Mouse (Mus musculus) left cerebral cortex, adult 2 months (tissue): ENCODE results near the gene Tet3. TPM values are rescaled to one million over a fixed set of nuclear protein-coding genes. Genes with fewer than 3 reads are reported as not detected.
"Not testable (repeated sequence)": the region's sequence is repeated elsewhere in the genome, so short reads cannot be mapped to it uniquely, and the experiment has no call there.

Experiments
- DNase-seq, 2 experiments: peaks; one replicate each; pipeline ENCODE4 v3.0.0; 2021 to 2022; ENCODE audit warnings: low spot score in 2 of 2, mixed read lengths in 1 of 2; ENCODE audit errors: extremely low spot score in 1 of 2
- H3K27ac ChIP-seq: fragments of 200-600 bp; 2 replicates; pipeline ENCODE4 v1.8.1; 2022
- H3K4me3 ChIP-seq: fragments of 200-600 bp; 2 replicates; pipeline ENCODE4 v1.8.1; 2022
- CTCF ChIP-seq: fragments of 200-600 bp; IDR thresholded peaks from 2 replicates; pipeline ENCODE4 v1.8.1; 2022; ENCODE audit warnings: antibody characterized with exemption, mild to moderate bottlenecking, moderate library complexity
- intact Hi-C: fragments of 180-260 bp; cut with DNase I; formaldehyde crosslinking; loops from one replicate; pipeline ENCODE4 v1.15.1; 2025
- total RNA-seq, 2 experiments: library from RNA; stranded (reverse); gene quantifications; 2 replicates each; pipeline ENCODE4 v1.2.3; 2021

The Tet3 gene
- total RNA-seq, 2 experiments from 2014 or later = 74.6 to 90.0 TPM

DNA sequence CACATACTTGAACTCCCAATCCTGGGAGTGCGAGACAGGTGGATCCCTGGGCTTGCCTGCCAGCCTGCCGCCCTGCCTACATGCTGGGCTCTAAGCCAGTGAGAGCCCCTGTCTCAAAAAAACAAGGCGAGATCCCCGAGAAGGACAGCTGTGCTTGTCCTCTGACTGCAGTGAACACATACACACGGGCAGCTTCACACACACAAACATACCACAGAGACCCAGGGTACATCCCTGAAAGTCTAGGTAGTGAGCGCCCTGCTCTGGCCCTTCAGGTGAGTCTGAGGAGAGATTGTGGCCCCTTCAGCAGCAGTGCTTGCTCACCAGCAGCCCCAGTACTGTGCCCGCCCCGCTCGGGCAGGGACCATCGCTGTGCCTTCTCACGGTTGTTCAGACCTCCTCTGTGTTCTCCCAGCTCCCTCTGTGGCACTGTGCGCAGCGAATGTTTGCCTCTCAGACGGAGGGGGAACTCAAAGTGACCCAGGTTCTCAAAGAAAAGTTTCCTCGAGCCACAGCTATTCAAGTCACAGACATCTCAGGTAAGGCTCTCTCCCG lies 108.0 kb downstream of the Tet3 start:
- no peak overlapping the region for H3K4me3 ChIP-seq

DNA sequence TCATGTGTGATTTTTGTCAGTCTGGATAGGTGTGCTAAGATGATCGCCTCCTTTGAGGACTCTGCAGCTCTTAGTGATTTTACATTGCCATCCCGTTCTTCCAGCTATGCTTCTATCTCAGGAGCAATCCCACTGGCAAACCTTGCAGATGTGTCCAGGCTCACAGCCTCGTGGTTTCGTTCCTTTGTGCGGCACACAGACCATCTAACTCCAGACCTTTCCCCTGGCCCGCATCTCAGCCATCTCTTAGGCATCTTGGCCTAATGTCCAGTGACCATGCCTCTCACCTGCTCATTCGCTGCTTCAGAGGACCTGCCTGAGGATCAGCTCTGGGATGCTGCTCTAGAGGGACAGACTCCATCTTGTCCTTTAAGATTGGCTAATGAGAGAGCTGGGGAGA lies 108.7 kb downstream of the Tet3 start:
- peak overlapping the region; percentile 93 for H3K27ac ChIP-seq
- intact Hi-C loops = no loop called here
- no peak for DNase-seq
- peak overlapping the region; percentile 83 for H3K4me3 ChIP-seq
- TF ChIP-seq CTCF = no peak

More for the DNA sequence above, 108.0 kb downstream of the Tet3 start:
- no peak for DNase-seq
- H3K27ac ChIP-seq = no peak overlapping the region
- no peak for TF ChIP-seq CTCF
- intact Hi-C loops = no loop called here

DNA sequence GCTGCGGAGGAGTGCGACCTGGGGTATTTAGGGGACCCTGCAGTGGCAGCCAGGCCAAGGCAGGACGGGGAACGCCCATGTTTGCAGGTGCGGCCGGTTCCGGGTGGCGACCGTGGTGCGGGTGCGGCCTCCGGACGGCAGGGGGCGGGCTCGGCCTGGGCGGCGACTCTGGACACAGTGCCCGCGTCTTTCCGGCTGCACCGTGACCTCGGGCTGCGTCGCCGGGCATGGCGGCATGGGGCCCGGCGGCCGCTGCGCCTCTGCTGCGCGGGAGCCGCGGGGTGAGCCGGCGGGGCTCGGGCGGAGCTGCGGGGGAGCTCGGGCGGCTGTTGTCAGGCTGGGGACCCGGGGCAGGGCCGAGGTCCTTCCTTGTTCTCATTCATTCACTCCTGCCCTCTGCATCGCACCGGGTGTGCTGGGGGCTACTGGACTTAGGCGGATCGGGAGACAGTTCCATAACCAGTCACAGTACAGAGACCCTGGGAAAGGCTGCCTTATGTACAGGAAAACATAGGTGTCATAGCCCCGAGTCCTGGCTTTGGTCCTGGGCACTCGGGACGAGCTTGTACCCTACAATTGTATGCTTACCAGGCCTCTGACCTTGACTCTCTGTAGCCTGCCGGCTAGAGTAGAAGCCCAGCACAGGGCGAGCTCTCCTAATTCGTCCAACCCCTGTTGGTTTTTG lies 109.5 kb downstream of the Tet3 start:
- Histone ChIP-seq H3K27ac (peak overlapping the region; percentile 93), H3K4me3 (peak overlapping the region; percentile 83)
- intact Hi-C loops = no loop called here
- DNase-seq = peak; percentile 91 to 96
- TF ChIP-seq CTCF = peak; percentile 90

DNA sequence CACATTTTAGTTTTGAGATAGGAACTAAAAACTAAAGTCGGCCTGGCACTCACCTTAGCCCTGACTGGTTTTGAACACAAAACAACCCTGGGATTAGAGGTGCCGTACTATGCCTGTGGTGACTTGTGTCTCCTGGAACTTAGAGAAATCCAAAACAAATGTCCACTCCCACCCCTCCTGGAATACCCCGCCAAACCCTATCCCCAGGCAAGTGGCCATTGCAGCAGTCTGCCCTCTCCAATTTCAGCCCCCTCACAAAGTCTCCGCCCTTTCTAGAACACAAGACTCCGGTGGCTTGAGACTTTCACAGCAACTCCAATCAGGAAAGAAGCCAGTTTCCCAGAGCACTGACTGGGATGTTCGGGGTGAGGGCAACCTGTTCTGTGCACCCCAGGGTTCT lies 110.0 kb downstream of the Tet3 start, which contains the start of gene Bola3:
Gene Bola3 (plus strand): TSS at position 275 of the 400 bp plus-strand sequence.
- no peak for TF ChIP-seq CTCF
- Histone ChIP-seq H3K4me3 (peak within 1 kb of the TSS; percentile 83), H3K27ac (peak within 1 kb of the TSS; percentile 93)
- intact Hi-C loops = no loop called here
- no peak for DNase-seq

DNA sequence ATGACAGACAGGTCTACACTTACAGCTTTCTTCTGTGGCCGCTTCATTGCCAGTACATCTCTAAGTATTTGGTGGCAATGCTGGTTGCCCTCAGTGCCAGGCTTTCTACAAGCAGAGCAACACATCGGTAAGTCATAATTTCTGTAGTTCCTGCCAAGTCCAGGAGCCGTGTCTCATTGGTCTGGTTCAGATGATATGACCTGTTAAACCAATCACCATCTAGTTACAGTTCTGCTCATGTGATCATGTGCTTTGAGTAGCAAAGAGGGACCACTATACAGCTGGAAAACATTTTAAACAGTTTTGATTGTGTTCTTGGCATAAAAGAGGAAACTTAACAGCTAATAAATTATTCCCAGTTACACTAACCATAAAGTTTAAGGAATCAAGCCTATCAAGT lies 111.0 kb downstream of the Tet3 start:
- DNase-seq = no peak
- no peak overlapping the region for H3K4me3 ChIP-seq
- H3K27ac ChIP-seq = no peak overlapping the region
- intact Hi-C loops = no loop called here
- TF ChIP-seq CTCF = no peak

DNA sequence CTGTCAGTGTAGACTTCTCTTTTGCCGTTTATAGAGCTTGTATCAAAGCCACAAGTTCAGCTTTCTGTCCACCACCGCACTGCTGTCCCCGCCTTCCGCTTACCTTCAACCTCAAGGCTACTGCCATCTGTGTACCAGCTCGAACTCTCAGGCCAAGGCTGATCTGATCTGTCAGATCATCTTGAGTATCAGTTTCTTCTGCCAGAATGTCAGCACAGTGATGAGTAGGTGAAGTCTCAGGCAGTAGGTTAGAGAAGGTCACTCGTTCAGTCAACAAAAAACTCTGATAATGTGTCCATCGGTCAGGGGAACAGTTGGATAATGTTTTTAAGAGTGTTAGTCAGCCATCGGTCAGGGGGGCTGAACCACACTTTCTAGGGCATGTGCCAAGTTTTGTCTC lies 113.6 kb downstream of the Tet3 start:
- intact Hi-C loops, H3K27ac ChIP-seq, H3K4me3 ChIP-seq, DNase-seq: not testable (repeated sequence)

DNA sequence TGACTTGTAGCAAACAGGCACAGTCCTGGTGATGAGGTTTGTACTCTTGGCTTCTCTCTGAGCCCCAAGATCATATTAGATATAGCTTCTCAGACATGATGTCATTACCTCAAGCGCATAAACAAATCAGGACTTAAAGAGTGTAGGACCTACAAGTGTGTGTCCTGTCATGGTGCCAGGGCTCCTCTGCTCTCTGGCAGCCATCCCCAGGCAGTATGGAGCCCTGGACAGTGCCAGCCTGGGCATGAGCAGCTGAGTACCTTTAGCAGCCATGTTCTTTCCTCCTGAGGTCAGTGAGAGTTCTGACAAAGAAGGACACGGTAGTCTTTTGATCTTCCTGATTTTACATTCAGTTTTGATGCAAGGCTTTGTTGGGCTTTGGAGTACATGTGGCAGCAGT lies 115.9 kb downstream of the Tet3 start:
- no peak overlapping the region for H3K27ac ChIP-seq
- no peak for DNase-seq
- no peak overlapping the region for H3K4me3 ChIP-seq
- intact Hi-C loops = no loop called here
- no peak for TF ChIP-seq CTCF

DNA sequence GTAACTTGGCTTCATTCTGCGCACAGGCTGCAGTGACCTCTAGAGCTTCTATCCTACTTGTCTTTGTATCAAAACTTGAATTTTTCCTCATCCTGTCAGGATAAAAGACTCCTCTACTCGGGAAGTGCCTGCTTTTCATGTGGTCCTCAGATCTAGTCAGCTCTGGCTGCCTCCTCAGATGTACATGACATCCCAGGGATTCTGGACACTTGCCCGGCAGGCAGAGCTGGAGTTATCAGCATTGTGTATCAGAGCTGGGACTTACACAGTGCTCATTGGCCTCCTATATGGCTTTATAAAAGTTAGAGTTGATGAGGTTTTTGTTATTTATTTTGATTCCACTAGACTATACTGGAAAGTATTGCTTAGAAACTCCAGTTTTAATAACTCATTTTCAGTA lies 117.5 kb downstream of the Tet3 start:
- H3K4me3 ChIP-seq = no peak overlapping the region
- no peak for DNase-seq
- intact Hi-C loops = no loop called here
- no peak for TF ChIP-seq CTCF
- H3K27ac ChIP-seq = no peak overlapping the region

DNA sequence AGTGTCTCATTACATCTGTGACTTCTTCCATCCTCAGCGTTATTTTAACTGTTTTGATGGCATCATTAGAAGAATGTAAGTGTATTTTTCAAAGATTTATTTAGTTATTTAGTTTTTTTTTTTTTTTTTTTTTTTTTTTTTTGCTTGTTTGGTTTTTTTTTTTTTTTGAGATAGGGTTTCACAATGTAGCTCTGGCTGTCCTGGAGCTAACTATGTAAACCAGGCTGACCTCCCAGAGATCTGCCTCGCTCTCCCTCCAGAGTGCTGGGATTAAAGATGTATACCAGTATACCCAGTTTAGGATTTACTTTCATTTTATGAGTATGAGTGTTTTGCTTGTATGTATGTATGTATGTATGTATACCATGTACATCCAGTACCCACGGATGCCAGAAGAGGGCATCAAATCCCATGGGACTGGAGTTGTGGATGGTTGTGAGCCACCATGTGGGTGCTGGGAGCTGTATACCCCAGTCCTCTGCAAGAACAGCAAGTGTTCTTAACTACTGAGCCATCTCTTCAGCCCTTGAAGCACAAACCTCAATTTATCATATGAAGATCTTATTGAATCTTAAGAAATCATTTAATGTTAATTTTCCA lies 131.2 kb downstream of the Tet3 start:
- Histone ChIP-seq H3K4me3 (no peak overlapping the region; the same call in 1 of the 2 replicates), H3K27ac (no peak overlapping the region)
- DNase-seq = no peak
- intact Hi-C loops = loop anchor here (10.0 kb wide), 1 partner anchor 447 kb away; the partner anchor contains the start of gene Tex261
- no peak; the same call in none of the 2 replicates for TF ChIP-seq CTCF

DNA sequence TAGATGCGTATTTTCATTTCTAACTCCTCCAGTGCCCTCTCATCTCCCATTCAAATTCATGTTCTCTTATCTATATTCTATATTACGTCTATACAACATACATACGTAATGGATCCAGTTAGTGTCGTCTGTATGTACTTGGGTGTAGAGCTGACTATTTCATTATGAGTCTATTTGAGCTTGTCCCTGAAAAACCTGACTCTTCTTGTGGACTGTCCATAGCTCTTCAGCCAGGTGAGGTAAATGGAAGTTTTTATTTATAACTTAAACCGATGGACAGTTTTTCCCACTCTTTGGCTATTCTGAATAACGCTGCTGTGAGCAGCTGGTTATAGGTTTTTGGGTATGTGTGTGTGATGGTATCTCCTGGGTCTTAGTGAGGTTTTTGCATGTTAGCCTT lies 132.1 kb downstream of the Tet3 start:
- Histone ChIP-seq H3K4me3 (peak overlapping the region; percentile 77), H3K27ac (peak overlapping the region; percentile 91)
- TF ChIP-seq CTCF = no peak
- no peak for DNase-seq
- intact Hi-C loops = loop anchor here (10.0 kb wide), 1 partner anchor 448 kb away; the partner anchor contains the start of gene Tex261

DNA sequence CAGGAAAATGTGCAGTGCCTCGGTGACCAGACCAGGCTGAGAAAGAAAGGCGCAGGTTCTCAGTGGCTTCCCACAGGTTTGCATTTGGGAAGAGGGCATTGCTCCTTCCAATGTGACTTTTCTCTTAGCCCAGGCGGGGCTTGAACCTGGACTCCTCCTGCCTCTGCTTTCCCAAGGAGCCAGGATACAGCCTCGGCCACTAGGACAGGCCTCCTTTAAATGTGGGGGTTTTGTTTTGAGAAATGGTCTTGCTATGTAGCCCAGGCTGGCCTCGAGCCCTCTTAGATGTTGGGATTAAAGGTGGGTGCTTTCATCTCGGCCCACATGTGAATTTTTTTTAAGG lies 132.5 kb downstream of the Tet3 start:
- H3K4me3 ChIP-seq = peak overlapping the region; percentile 77
- H3K27ac ChIP-seq = peak overlapping the region; percentile 91
- no peak for DNase-seq
- no peak for TF ChIP-seq CTCF
- intact Hi-C loops = loop anchor here (10.0 kb wide), 1 partner anchor 448 kb away; the partner anchor contains the start of gene Tex261
